Mouse (Mus musculus) testis, adult 2 months (tissue): ENCODE measurements around the gene Gm10570. TPM values are rescaled to one million over a fixed set of nuclear protein-coding genes. Genes with fewer than 3 reads are reported as not detected.

Source experiments
- H3K27ac ChIP-seq: fragments of 200-500 bp; 2 replicates; pipeline ENCODE4 v1.5.1; 2012; ENCODE audit warnings: low read depth, low read length; ENCODE audit not compliant: control insufficient read depth, insufficient read depth
- H3K27me3 ChIP-seq: fragments of 200-500 bp; 2 replicates; pipeline ENCODE4 v1.6.1; 2012; ENCODE audit warnings: mild to moderate bottlenecking, low read length, moderate library complexity; ENCODE audit not compliant: control insufficient read depth, insufficient read depth
- H3K36me3 ChIP-seq: fragments of 200-500 bp; 2 replicates; pipeline ENCODE4 v1.6.1; 2012; ENCODE audit warnings: mild to moderate bottlenecking, low read length; ENCODE audit not compliant: control insufficient read depth, insufficient read depth
- H3K4me1 ChIP-seq: fragments of 200-500 bp; 2 replicates; pipeline ENCODE4 v1.6.1; 2012; ENCODE audit warnings: low read length; ENCODE audit not compliant: control insufficient read depth, insufficient read depth
- H3K4me3 ChIP-seq: fragments of 200-500 bp; 2 replicates; pipeline ENCODE4 v1.5.1; 2012; ENCODE audit warnings: low read depth, mild to moderate bottlenecking, low read length, moderate library complexity, mixed read lengths; ENCODE audit not compliant: control insufficient read depth
- CTCF ChIP-seq: fragments of 200-500 bp; IDR thresholded peaks from 2 replicates; pipeline ENCODE4 v1.5.1; 2012; ENCODE audit warnings: low read depth, mild to moderate bottlenecking, inconsistent platforms, low read length, moderate library complexity; ENCODE audit not compliant: control insufficient read depth, insufficient read depth, insufficient replicate concordance
- POLR2A ChIP-seq: fragments of 200-500 bp; IDR thresholded peaks from 2 replicates; pipeline ENCODE4 v1.6.1; 2012; ENCODE audit warnings: low read depth, mild to moderate bottlenecking, inconsistent platforms, low read length, moderate library complexity; ENCODE audit not compliant: control insufficient read depth
- polyA plus RNA-seq: library from polyadenylated mRNA; depleted of rRNA; stranded (reverse); fragments of >200 nt; gene quantifications from 2 replicates; pipeline ENCODE4 v1.2.3, GENCODE M21; 2012

The Gm10570 gene
- polyA plus RNA-seq, 1 experiment: not detected

GRCm38 (mm10) chr4:130294513-130294912 lies 14.0 kb downstream of the Gm10570 start:
- TF ChIP-seq CTCF (no peak), POLR2A (no peak)
- Histone ChIP-seq H3K4me1 (no peaks in the 10 kb centered on the region; the same call in none of the 2 replicates), H3K27me3 (no peaks in the 10 kb centered on the region), H3K36me3 (no peaks in the 10 kb centered on the region), H3K27ac (no peak overlapping the region), H3K4me3 (no peak overlapping the region)

DNA sequence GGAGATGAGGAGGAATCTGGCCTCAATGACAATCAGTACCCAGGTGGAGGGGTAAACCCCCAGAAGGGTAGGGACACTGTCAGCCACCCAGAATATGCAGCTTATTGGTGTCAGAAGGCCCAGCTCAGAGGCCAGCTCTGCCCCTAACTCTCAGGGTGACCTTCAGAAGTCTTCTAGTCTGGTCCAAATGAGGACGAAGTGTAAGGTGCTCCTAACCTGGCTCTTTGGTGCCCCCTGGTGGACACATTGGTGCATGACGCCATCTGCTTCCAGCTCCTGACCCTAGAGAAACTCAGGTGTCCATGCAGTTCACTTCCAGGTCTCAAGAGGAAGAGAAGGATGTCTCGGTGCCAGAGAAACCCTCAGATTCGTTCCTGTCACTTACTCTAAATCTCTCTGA lies 16.2 kb downstream of the Gm10570 start:
- H3K27ac ChIP-seq: no peak overlapping the region
- no peaks in the 10 kb centered on the region for H3K36me3 ChIP-seq
- TF ChIP-seq POLR2A: no peak
- TF ChIP-seq CTCF: peak; percentile 98
- H3K4me3 ChIP-seq: no peak overlapping the region
- no peaks in the 10 kb centered on the region for H3K27me3 ChIP-seq
- H3K4me1 ChIP-seq: no peaks in the 10 kb centered on the region; the same call in 1 of the 2 replicates

- TF ChIP-seq CTCF (no peak), POLR2A (no peak)
- Histone ChIP-seq H3K27ac (no peak overlapping the region), H3K27me3 (no peaks in the 10 kb centered on the region)
Observed at GRCm38 (mm10) chr4:130289824-130290223, 18.6 kb downstream of the Gm10570 start.

DNA sequence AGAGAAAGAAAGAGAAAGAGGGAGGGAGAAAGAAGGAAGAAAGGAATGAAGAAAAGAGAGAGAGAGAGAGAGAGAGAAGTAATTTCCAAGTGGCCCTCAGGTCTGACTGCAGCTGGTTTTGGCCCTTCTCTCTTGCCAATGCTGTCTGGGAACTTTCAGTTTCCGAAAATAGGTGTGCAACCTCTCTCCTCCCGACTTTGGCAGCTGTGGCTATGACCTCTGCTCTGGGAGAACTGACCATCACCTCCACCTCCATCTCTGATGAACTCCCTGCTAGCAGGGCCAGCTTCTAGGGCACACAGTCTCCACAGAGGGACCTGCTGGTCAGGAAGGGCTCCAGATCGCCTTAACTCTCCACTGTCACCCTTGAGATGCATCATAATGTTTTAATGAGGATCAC lies 21.9 kb downstream of the Gm10570 start:
- Histone ChIP-seq H3K27me3 (no peaks in the 10 kb centered on the region), H3K27ac (no peak overlapping the region), H3K36me3 (no peaks in the 10 kb centered on the region), H3K4me3 (no peak overlapping the region), H3K4me1 (no peaks in the 10 kb centered on the region)
- TF ChIP-seq CTCF: no peak
- TF ChIP-seq POLR2A: no peak

More at GRCm38 (mm10) chr4:130289824-130290223, 18.6 kb downstream of the Gm10570 start:
- Histone ChIP-seq H3K36me3 (no peaks in the 10 kb centered on the region), H3K4me3 (no peak overlapping the region), H3K4me1 (no peaks in the 10 kb centered on the region)

- Histone ChIP-seq H3K4me1 (no peaks in the 10 kb centered on the region), H3K27ac (no peak overlapping the region), H3K4me3 (no peak overlapping the region), H3K36me3 (no peaks in the 10 kb centered on the region), H3K27me3 (no peaks in the 10 kb centered on the region)
- no peak for TF ChIP-seq POLR2A
- TF ChIP-seq CTCF: no peak
Observed at GRCm38 (mm10) chr4:130283826-130284225, 24.6 kb downstream of the Gm10570 start.

GRCm38 (mm10) chr4:130282856-130283255 lies 25.6 kb downstream of the Gm10570 start:
- no peaks in the 10 kb centered on the region for H3K4me1 ChIP-seq
- no peak for TF ChIP-seq CTCF
- TF ChIP-seq POLR2A: no peak
- no peak overlapping the region for H3K4me3 ChIP-seq
- no peaks in the 10 kb centered on the region for H3K27me3 ChIP-seq
- no peaks in the 10 kb centered on the region for H3K36me3 ChIP-seq
- no peak overlapping the region for H3K27ac ChIP-seq

- TF ChIP-seq POLR2A (no peak), CTCF (no peak)
- Histone ChIP-seq H3K4me1 (peaks cover 10% of the 10 kb centered on the region), H3K36me3 (no peaks in the 10 kb centered on the region), H3K27ac (no peak within 1 kb of the TSS), H3K4me3 (no peak within 1 kb of the TSS), H3K27me3 (0 out of 2 replicates have a peak, but pooled peaks cover 2% of the 10 kb centered on the region)
Observed at GRCm38 (mm10) chr4:130279105-130279504, 29.4 kb downstream of the Gm10570 start, which contains the start of gene Serinc2. Gene Serinc2 (minus strand): TSS chr4:130279205.

- Histone ChIP-seq H3K4me3 (no peak overlapping the region), H3K27me3 (0 out of 2 replicates have a peak, but pooled peaks cover 4% of the 10 kb centered on the region), H3K4me1 (peaks cover 15% of the 10 kb centered on the region), H3K36me3 (no peaks in the 10 kb centered on the region), H3K27ac (no peak overlapping the region)
- TF ChIP-seq CTCF: no peak
- no peak for TF ChIP-seq POLR2A
Observed at GRCm38 (mm10) chr4:130276573-130277176, 31.8 kb downstream of the Gm10570 start.
